Mouse (Mus musculus): ENCODE measurements at regions not wholly inside any gene's neighbourhood (a gene's known extent, or its start where the extent isn't known, plus 50 kb on each side); places are given as distances from the start of the nearest gene placed in this dataset.
"Not testable (repeated sequence)": the region's sequence is repeated elsewhere in the genome, so short reads cannot be mapped to it uniquely, and the experiment has no call there.

DNA sequence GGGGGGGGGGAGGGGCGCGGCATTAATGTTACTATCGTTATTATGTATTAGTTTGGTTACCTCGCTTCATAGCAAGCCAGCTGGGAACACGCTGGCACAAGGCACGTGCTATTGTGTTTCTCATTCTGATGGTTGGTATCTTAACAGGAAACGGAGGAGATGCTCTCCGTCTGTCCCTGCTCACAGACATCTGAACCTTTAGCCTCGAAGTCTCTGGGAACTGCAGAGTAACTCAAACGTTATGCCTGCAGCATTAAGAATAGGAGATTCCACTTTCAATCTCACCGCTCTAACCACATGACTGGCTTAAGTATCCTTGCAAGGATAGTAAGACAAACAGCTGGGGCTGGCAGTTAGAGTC lies 80.0 kb downstream of the Nfkbiz start:
- no peaks in the 10 kb centered on the region for H3K4me1 ChIP-seq (replicated peaks; ENCODE audit: control insufficient read depth, insufficient read depth, low read length)
- no peak overlapping the region for H3K4me2 ChIP-seq
- no peaks in the 10 kb centered on the region for H3K36me3 ChIP-seq (ENCODE audit: control insufficient read depth, insufficient read depth, low read length)
- 71% methylated on average over 11 of the region's 11 CpGs for WGBS
- H3K4me3 ChIP-seq (ENCODE audit: low read depth, low read length), result no peak overlapping the region
- no peak overlapping the region for H3K27ac ChIP-seq (ENCODE audit: low read depth, low read length)
- H3K27me3 ChIP-seq (replicated peaks; ENCODE audit: control insufficient read depth, insufficient read depth, low read length), result no peaks in the 10 kb centered on the region
- DNase-seq (ENCODE audit: low spot score) (no peak), ATAC-seq (replicated peaks; ENCODE audit: low FRiP score) (no peak)
- H3K9ac ChIP-seq (ENCODE audit: low read depth, low read length), result no peak overlapping the region
- H3K9me3 ChIP-seq (ENCODE audit: control insufficient read depth, low read length), result no peaks in the 10 kb centered on the region

DNA sequence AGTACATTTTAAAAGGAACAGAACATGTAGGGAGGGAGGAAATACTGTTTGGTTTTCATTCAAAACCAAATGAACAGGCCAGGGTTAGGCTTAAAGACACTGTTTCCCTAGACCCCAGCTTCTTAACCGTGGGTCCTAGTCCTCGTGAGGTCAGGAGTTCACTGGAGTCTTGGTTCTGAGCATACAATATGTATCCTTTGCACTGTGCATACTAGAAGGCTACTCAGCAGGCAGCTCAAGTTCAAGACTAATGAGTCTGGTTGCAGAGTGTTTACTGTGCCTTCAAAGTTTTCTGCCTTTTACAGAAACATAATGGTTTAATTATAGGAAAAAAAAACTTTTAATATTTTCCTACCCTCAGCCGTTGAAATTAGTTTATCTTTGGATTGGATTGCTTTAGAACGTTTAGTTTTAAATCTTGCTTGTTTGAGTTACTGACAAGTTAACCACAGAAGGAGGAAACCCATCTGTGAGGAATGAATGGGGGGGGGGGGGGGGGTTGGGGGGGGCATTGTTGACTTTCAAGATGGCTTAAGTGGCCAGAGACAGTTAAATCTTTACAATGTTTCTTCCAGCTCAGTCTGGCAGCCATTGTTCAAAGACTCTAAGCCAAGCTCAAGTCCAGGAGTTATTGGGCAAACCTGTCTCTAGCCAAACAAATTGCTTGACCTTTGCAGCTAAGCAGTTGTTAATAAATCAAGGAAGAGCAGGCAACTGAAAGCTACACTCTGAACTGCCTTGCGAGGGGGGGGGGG lies 80.6 kb downstream of the Nfkbiz start:
- H3K9me3 ChIP-seq (ENCODE audit: control insufficient read depth, low read length), result no peaks in the 10 kb centered on the region
- 54% methylated on average over 4 of the region's 5 CpGs for WGBS
- no peaks in the 10 kb centered on the region for H3K27me3 ChIP-seq (replicated peaks; ENCODE audit: control insufficient read depth, insufficient read depth, low read length)
- H3K4me2 ChIP-seq, result no peak overlapping the region
- H3K27ac ChIP-seq (ENCODE audit: low read depth, low read length), result no peak overlapping the region
- ATAC-seq (replicated peaks; ENCODE audit: low FRiP score) (no peak), DNase-seq (ENCODE audit: low spot score) (no peak)
- H3K36me3 ChIP-seq (ENCODE audit: control insufficient read depth, insufficient read depth, low read length), result no peaks in the 10 kb centered on the region
- no peaks in the 10 kb centered on the region for H3K4me1 ChIP-seq (replicated peaks; ENCODE audit: control insufficient read depth, insufficient read depth, low read length)
- H3K4me3 ChIP-seq (ENCODE audit: low read depth, low read length), result no peak overlapping the region
- no peak overlapping the region for H3K9ac ChIP-seq (ENCODE audit: low read depth, low read length)

DNA sequence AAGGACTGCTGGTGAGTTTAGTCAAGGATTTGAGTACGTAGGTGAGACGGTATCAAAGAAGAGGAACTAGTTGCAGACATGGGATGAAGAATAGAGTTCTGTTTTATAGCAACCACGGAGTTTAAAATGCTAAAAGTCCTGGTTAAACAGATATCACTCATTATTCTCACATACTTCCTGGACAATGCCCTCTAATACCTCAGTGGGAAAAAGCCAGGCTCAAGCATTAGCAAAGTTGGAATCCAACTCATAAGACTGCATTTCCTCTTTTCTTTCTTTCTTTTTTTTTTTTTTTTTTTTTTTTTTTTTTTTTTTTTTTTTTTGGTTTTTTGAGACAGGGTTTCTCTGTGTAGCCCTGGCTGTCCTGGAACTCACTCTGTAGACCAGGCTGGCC lies 81.3 kb downstream of the Nfkbiz start:
- ATAC-seq (replicated peaks; ENCODE audit: low FRiP score); H3K9me3 ChIP-seq (ENCODE audit: control insufficient read depth, low read length); H3K27me3 ChIP-seq (replicated peaks; ENCODE audit: control insufficient read depth, insufficient read depth, low read length); H3K27ac ChIP-seq (ENCODE audit: low read depth, low read length); H3K4me1 ChIP-seq (replicated peaks; ENCODE audit: control insufficient read depth, insufficient read depth, low read length); H3K36me3 ChIP-seq (ENCODE audit: control insufficient read depth, insufficient read depth, low read length); H3K4me3 ChIP-seq (ENCODE audit: low read depth, low read length); DNase-seq (ENCODE audit: low spot score); H3K4me2 ChIP-seq; H3K9ac ChIP-seq (ENCODE audit: low read depth, low read length): not testable (repeated sequence)
- 69% methylated on average over 3 of the region's 3 CpGs for WGBS

DNA sequence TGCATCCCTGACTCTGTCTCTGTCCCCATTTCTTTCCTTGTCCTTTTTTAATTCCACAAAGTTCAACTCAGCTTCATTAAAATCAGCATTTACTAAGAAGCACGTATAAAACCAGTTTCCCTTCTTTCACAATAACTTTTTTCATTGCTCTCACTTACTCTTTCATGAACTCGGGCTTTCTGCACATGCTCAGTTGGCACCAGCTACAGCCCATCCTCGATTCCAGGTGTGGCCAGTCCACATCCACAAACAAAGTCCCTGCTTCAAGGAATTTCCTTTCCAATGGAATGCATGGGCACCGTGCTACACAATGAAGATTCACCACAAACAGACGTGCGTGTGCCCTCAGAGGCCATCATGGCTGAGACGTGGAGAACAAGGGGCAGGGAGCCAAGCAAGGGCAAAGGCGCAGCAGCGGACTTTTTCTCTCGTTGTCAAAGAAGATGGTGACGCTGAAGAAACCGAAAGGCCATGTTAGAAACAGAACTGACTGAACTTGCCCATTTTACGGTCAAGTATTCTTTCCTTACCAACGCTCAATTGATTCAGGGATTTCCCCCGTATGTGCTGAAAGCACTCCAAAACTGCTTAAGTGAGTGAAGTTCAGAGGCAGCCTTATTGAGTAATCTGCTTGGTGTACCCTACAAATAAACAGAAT lies 81.8 kb downstream of the Nfkbiz start:
- Histone ChIP-seq H3K4me2 (no peak overlapping the region), H3K27ac (ENCODE audit: low read depth, low read length) (no peak overlapping the region), H3K4me3 (ENCODE audit: low read depth, low read length) (no peak overlapping the region), H3K9me3 (ENCODE audit: control insufficient read depth, low read length) (no peaks in the 10 kb centered on the region), H3K36me3 (ENCODE audit: control insufficient read depth, insufficient read depth, low read length) (no peaks in the 10 kb centered on the region), H3K9ac (ENCODE audit: low read depth, low read length) (no peak overlapping the region), H3K4me1 (replicated peaks; ENCODE audit: control insufficient read depth, insufficient read depth, low read length) (no peaks in the 10 kb centered on the region), H3K27me3 (replicated peaks; ENCODE audit: control insufficient read depth, insufficient read depth, low read length) (no peaks in the 10 kb centered on the region)
- no peak for ATAC-seq (replicated peaks; ENCODE audit: low FRiP score)
- 88% methylated on average over 15 of the region's 15 CpGs for WGBS
- no peak for DNase-seq (ENCODE audit: low spot score)

DNA sequence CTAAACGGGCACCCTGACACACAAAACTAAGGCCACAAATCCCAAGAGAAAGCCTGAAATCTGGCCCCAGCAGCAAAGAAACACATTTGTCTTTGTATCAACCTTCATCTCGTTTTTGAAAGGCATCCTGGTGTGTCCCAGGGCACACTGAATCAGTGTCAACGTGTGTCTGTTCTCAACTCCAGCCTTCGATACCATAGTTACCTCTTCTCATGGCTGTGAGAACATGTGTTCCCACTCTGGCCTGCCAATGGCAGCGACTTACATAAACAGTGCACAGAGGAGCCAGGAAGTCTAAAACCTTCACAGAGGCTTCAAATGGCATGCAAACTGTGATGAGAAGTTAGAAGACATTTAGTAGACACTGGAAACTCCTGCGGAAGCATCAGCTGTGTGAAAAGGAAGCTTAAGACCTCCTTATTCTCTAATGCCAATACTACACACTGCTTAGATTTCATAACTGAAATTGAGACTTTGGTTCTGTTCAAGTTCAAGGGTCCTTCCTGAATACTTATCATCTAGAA lies 83.3 kb downstream of the Nfkbiz start:
- H3K9me3 ChIP-seq (ENCODE audit: control insufficient read depth, low read length), result no peaks in the 10 kb centered on the region
- no peaks in the 10 kb centered on the region for H3K4me1 ChIP-seq (replicated peaks; ENCODE audit: control insufficient read depth, insufficient read depth, low read length)
- no peak overlapping the region for H3K4me2 ChIP-seq
- WGBS, result 74% methylated on average over 6 of the region's 6 CpGs
- no peaks in the 10 kb centered on the region for H3K36me3 ChIP-seq (ENCODE audit: control insufficient read depth, insufficient read depth, low read length)
- DNase-seq (ENCODE audit: low spot score), result no peak
- H3K27ac ChIP-seq (ENCODE audit: low read depth, low read length), result no peak overlapping the region
- no peak overlapping the region for H3K9ac ChIP-seq (ENCODE audit: low read depth, low read length)
- ATAC-seq (replicated peaks; ENCODE audit: low FRiP score), result no peak
- no peak overlapping the region for H3K4me3 ChIP-seq (ENCODE audit: low read depth, low read length)
- H3K27me3 ChIP-seq (replicated peaks; ENCODE audit: control insufficient read depth, insufficient read depth, low read length), result no peaks in the 10 kb centered on the region

DNA sequence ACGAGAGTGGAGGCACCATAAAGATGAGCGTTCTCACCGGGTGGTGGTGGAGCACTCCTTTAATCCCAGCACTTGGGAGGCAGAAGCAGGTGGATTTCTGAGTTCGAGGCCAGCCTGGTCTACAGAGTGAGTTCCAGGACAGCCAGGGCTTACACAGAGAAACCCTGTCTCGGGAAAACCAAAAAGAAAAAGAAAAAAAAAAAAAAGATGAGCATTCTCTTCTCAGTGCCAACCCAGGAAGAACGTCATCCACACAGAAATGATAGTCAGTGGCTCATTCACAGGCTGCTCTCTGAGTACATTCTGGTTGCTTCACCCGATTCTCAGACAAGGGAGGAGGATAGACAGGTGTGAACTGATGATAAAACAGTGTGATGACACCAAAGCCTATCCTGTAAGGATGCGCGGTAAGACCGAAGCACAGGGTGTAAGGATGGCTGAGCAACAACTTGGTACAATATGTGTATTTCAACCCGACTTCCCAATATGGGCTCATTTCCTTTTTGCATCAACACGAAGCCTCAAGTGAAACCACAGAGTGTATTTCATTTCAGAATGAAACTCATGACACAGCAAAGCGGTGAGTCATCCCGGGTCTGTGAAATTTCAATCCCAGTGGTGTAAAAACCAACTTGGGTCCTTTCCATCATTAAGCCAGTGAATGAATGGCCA lies 84.5 kb downstream of the Nfkbiz start:
- ATAC-seq (replicated peaks; ENCODE audit: low FRiP score), result no peak
- WGBS, result 74% methylated on average over 14 of the region's 14 CpGs

DNA sequence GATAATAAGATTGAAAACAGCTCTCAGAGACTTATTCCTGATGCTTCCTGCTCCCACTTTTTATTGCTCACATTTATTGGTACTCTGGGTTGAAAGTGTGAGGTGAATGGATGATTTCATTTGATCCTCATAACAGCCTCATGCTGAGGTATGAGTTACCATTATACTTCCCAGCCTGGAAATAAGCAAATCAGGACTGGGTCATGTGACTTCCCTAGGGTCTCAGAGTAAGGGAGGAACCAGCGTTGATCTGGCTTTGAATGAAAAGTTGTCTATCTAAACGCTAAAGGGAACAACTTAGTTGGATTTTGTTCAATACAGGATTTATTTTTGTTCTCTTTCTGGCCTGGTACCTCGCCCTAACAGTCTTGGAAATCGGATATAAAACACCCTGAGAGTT lies 85.3 kb downstream of the Nfkbiz start:
- H3K36me3 ChIP-seq (ENCODE audit: control insufficient read depth, insufficient read depth, low read length), result no peaks in the 10 kb centered on the region
- WGBS, result 71% methylated on average over 4 of the region's 4 CpGs
- H3K4me2 ChIP-seq, result no peak overlapping the region
- no peak overlapping the region for H3K27ac ChIP-seq (ENCODE audit: low read depth, low read length)
- ATAC-seq (replicated peaks; ENCODE audit: low FRiP score) (no peak), DNase-seq (ENCODE audit: low spot score) (no peak)
- no peak overlapping the region for H3K9ac ChIP-seq (ENCODE audit: low read depth, low read length)
- no peak overlapping the region for H3K4me3 ChIP-seq (ENCODE audit: low read depth, low read length)
- H3K9me3 ChIP-seq (ENCODE audit: control insufficient read depth, low read length), result no peaks in the 10 kb centered on the region
- no peaks in the 10 kb centered on the region for H3K4me1 ChIP-seq (replicated peaks; ENCODE audit: control insufficient read depth, insufficient read depth, low read length)
- no peaks in the 10 kb centered on the region for H3K27me3 ChIP-seq (replicated peaks; ENCODE audit: control insufficient read depth, insufficient read depth, low read length)

More for the DNA sequence above, 84.5 kb downstream of the Nfkbiz start:
- Histone ChIP-seq H3K36me3 (ENCODE audit: control insufficient read depth, insufficient read depth, low read length) (no peaks in the 10 kb centered on the region), H3K4me1 (replicated peaks; ENCODE audit: control insufficient read depth, insufficient read depth, low read length) (no peaks in the 10 kb centered on the region), H3K4me3 (ENCODE audit: low read depth, low read length) (no peak overlapping the region), H3K4me2 (no peak overlapping the region), H3K9me3 (ENCODE audit: control insufficient read depth, low read length) (no peaks in the 10 kb centered on the region), H3K27ac (ENCODE audit: low read depth, low read length) (no peak overlapping the region), H3K27me3 (replicated peaks; ENCODE audit: control insufficient read depth, insufficient read depth, low read length) (no peaks in the 10 kb centered on the region), H3K9ac (ENCODE audit: low read depth, low read length) (no peak overlapping the region)
- DNase-seq (ENCODE audit: low spot score), result no peak

DNA sequence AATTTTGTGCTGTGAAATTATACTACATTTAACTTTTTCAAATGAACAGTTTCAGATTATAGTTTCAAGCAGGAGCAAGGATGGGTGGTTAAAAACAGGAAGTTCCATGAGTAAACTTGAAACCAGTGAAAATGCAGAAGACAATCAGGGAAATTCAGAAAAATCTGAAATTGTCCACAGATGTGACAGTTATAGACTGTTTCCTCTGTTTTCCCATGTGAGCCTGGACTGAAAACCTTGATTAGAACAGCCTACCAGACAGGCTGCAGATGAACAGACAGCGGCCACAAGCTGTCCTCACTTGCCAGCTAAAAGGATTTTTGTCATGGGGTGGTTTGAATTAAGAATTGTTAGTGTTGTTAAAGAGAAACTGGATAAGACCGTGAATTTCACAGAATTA lies 91.4 kb downstream of the Nfkbiz start:
- no peak for DNase-seq (ENCODE audit: low spot score)

More for the DNA sequence above, 91.4 kb downstream of the Nfkbiz start:
- H3K4me1 ChIP-seq (replicated peaks; ENCODE audit: control insufficient read depth, insufficient read depth, low read length), result no peaks in the 10 kb centered on the region
- H3K4me3 ChIP-seq (ENCODE audit: low read depth, low read length), result no peak overlapping the region
- H3K36me3 ChIP-seq (ENCODE audit: control insufficient read depth, insufficient read depth, low read length), result no peaks in the 10 kb centered on the region
- H3K4me2 ChIP-seq, result no peak overlapping the region
- no peak overlapping the region for H3K9ac ChIP-seq (ENCODE audit: low read depth, low read length)
- no peaks in the 10 kb centered on the region for H3K27me3 ChIP-seq (replicated peaks; ENCODE audit: control insufficient read depth, insufficient read depth, low read length)
- 60% methylated on average over 2 of the region's 2 CpGs for WGBS
- H3K9me3 ChIP-seq (ENCODE audit: control insufficient read depth, low read length), result no peaks in the 10 kb centered on the region
- ATAC-seq (replicated peaks; ENCODE audit: low FRiP score), result no peak
- no peak overlapping the region for H3K27ac ChIP-seq (ENCODE audit: low read depth, low read length)
